Mouse (Mus musculus): ENCODE measurements around the gene Crybg2. TPM values are rescaled to one million over a fixed set of nuclear protein-coding genes. Genes with fewer than 3 reads are reported as not detected.

The Crybg2 gene
- polyA plus RNA-seq, 1 experiment = 19.2 TPM

DNA sequence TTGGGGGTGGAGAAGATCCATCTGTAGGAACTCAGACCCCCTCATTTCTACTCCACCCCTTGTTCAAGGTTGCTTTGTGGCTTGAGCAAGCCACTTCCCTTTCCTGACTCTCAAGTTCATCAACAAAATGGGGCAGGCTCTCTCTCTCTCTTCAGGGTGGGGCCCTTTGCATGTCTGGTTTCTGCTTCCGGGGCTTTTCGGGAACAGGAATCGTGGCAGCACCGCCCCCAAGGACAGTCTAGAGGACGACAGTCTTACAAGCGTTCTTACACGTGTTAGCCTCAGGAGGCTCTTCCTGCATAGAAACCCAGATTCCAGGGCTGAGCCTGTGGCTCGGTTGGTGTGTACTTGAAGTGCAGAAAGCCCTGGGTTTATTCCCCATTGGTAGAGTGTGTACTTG, 56.4 kb downstream of the Crybg2 start:
- Histone ChIP-seq H3K27me3 (ENCODE audit: control insufficient read depth, insufficient read depth, low read length, poor library complexity, severe bottlenecking) (no peaks in the 10 kb centered on the region), H3K9ac (ENCODE audit: low read depth, poor library complexity, severe bottlenecking) (peak overlapping the region; percentile 32), H3K9me3 (replicated peaks; ENCODE audit: control insufficient read depth, insufficient read depth, low read length, poor library complexity, severe bottlenecking) (no peaks in the 10 kb centered on the region), H3K4me1 (ENCODE audit: control insufficient read depth, insufficient read depth, low read length) (peaks cover 33% of the 10 kb centered on the region), H3K4me3 (ENCODE audit: low read depth, low read length) (peak overlapping the region; percentile 39), H3K36me3 (ENCODE audit: control insufficient read depth, insufficient read depth, low read length, poor library complexity, severe bottlenecking) (no peaks in the 10 kb centered on the region), H3K27ac (ENCODE audit: insufficient read depth, low read length) (peak overlapping the region; percentile 96)
- TF ChIP-seq EP300 (IDR thresholded peaks at IDR 0.05; ENCODE audit: insufficient read depth, low read depth, low read length) (peak; percentile 96), CTCF (IDR thresholded peaks at IDR 0.05; ENCODE audit: low read depth, low read length) (no peak), POLR2A (IDR thresholded peaks at IDR 0.05; ENCODE audit: insufficient read depth, low read length) (peak; percentile 24)

DNA sequence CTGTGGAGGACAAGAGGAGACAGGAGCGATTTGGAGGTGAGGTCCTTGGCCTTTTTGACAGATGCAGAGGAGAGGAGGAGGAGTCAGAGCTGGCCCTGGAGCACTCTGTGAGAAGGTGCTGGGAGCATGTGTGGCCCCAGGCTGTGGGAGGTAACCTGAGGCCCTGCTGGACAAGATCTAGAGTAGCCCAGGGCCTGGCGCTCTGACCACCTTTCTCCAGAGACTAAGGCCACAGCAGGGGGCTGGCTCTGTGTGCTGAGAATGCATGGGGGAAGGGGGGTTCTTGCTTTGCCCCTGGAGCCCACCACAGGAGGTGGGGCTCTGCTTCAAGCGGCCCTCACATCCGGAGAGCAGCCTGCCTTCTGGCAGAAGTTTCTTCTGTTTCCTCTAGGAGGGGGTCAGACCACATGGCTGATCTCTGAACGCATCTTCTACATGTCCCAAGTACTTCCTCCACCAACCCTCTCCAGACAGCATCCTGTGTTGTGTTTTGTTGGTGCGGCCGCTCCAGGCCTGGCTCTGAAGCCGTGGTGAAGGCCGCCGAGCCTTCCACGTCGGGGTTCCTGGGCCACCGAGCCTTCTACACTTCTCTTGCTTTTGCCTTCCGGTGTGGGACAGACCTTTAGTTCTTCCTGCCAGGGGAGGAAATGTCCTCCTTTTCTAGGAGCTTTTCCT, 57.6 kb downstream of the Crybg2 start:
- Histone ChIP-seq H3K27ac (ENCODE audit: insufficient read depth, low read length) (peak overlapping the region; percentile 96), H3K36me3 (ENCODE audit: control insufficient read depth, insufficient read depth, low read length, poor library complexity, severe bottlenecking) (no peaks in the 10 kb centered on the region), H3K27me3 (ENCODE audit: control insufficient read depth, insufficient read depth, low read length, poor library complexity, severe bottlenecking) (no peaks in the 10 kb centered on the region), H3K9ac (ENCODE audit: low read depth, poor library complexity, severe bottlenecking) (peak overlapping the region; percentile 26), H3K9me3 (replicated peaks; ENCODE audit: control insufficient read depth, insufficient read depth, low read length, poor library complexity, severe bottlenecking) (no peaks in the 10 kb centered on the region), H3K4me3 (ENCODE audit: low read depth, low read length) (peak overlapping the region; percentile 20), H3K4me1 (ENCODE audit: control insufficient read depth, insufficient read depth, low read length) (peaks cover 31% of the 10 kb centered on the region)
- TF ChIP-seq EP300 (IDR thresholded peaks at IDR 0.05; ENCODE audit: insufficient read depth, low read depth, low read length) = peak; percentile 88
- no peak for TF ChIP-seq CTCF (IDR thresholded peaks at IDR 0.05; ENCODE audit: low read depth, low read length)
- TF ChIP-seq POLR2A (IDR thresholded peaks at IDR 0.05; ENCODE audit: insufficient read depth, low read length) = no peak

DNA sequence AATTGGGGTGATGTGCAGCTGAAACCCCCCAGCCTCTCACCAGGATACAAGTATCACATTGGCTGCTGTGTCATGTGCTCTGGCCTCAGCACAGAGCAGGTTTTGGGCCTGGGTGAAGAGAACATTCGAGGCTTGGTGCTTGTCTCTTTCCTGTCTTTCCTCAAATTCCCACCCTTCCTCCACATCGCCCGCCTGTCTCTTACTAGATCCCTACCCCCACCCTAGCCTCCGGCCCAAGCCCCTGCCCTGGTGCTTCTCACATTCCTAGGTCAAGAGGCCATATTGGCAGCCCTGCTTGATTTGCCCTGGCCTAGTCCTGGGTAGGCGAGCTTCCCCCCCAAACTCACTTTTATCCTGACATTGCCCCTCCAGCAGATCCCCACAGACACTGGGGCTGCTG, 58.4 kb downstream of the Crybg2 start:
- Histone ChIP-seq H3K9me3 (replicated peaks; ENCODE audit: control insufficient read depth, insufficient read depth, low read length, poor library complexity, severe bottlenecking) (no peaks in the 10 kb centered on the region), H3K4me3 (ENCODE audit: low read depth, low read length) (peak overlapping the region; percentile 25), H3K9ac (ENCODE audit: low read depth, poor library complexity, severe bottlenecking) (peak overlapping the region; percentile 26), H3K27me3 (ENCODE audit: control insufficient read depth, insufficient read depth, low read length, poor library complexity, severe bottlenecking) (no peaks in the 10 kb centered on the region), H3K36me3 (ENCODE audit: control insufficient read depth, insufficient read depth, low read length, poor library complexity, severe bottlenecking) (no peaks in the 10 kb centered on the region), H3K4me1 (ENCODE audit: control insufficient read depth, insufficient read depth, low read length) (peaks cover 28% of the 10 kb centered on the region), H3K27ac (ENCODE audit: insufficient read depth, low read length) (peak overlapping the region; percentile 96)
- TF ChIP-seq POLR2A (IDR thresholded peaks at IDR 0.05; ENCODE audit: insufficient read depth, low read length) (no peak), CTCF (IDR thresholded peaks at IDR 0.05; ENCODE audit: low read depth, low read length) (no peak), EP300 (IDR thresholded peaks at IDR 0.05; ENCODE audit: insufficient read depth, low read depth, low read length) (no peak; the same call in 1 of the 2 replicates)

DNA sequence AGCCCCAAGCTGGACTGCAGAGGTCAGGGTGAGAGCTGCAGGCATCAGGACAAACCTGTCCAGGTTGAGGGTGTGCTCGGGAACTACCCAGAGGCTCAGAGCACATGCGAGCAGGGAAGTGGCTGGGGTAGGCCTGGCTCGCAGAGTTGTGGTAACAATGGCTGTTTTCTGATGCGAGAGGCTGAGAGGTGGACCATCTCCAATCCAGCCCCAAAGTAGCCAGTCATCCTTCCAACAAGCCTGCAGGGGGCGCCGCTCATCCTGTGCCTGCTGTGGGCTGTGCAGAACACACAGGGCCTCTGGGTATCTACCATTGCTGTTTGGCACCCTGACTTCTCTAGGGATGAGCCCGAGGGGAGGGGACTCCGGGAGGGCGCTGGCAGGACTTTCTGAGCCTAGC, 59.0 kb downstream of the Crybg2 start:
- Histone ChIP-seq H3K9ac (ENCODE audit: low read depth, poor library complexity, severe bottlenecking) (peak overlapping the region; percentile 26), H3K36me3 (ENCODE audit: control insufficient read depth, insufficient read depth, low read length, poor library complexity, severe bottlenecking) (no peaks in the 10 kb centered on the region), H3K4me1 (ENCODE audit: control insufficient read depth, insufficient read depth, low read length) (peaks cover 30% of the 10 kb centered on the region), H3K4me3 (ENCODE audit: low read depth, low read length) (peak overlapping the region; percentile 25), H3K9me3 (replicated peaks; ENCODE audit: control insufficient read depth, insufficient read depth, low read length, poor library complexity, severe bottlenecking) (no peaks in the 10 kb centered on the region), H3K27ac (ENCODE audit: insufficient read depth, low read length) (peak overlapping the region; percentile 96), H3K27me3 (ENCODE audit: control insufficient read depth, insufficient read depth, low read length, poor library complexity, severe bottlenecking) (no peaks in the 10 kb centered on the region)
- TF ChIP-seq CTCF (IDR thresholded peaks at IDR 0.05; ENCODE audit: low read depth, low read length) (peak; percentile 86), EP300 (IDR thresholded peaks at IDR 0.05; ENCODE audit: insufficient read depth, low read depth, low read length) (peak; percentile 58; the same call in 1 of the 2 replicates), POLR2A (IDR thresholded peaks at IDR 0.05; ENCODE audit: insufficient read depth, low read length) (no peak)

DNA sequence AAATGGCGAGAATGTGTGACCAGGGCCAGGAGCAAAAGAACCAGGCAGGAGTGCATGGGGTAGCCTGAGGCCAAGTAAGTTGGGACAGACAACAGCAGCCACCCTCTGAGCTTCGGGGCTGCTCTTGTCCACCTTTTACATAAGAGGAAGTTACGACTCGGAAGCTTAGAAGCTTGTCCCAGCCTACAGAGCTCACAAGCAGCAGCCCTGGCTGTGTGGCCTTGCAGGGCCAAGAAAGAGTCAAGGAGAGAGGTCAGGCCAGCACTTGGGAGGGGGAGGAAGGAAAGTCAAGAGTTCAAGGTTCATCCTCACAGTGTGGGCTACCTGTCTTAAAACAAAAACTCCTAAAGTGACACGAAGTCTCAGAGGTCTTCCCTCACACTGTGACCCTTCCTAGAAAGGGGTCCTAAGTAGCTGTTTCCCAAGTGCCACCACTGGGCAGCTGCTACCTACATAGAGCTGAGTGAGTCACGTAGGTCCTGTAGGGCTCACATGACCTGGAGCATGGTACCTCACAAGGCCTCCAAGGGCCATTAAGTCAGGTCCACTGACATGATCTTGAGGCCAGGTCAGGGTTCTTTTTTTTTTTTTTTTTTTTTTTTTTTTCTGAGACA, 59.7 kb downstream of the Crybg2 start:
- Histone ChIP-seq H3K36me3 (ENCODE audit: control insufficient read depth, insufficient read depth, low read length, poor library complexity, severe bottlenecking) (no peaks in the 10 kb centered on the region), H3K9me3 (replicated peaks; ENCODE audit: control insufficient read depth, insufficient read depth, low read length, poor library complexity, severe bottlenecking) (no peaks in the 10 kb centered on the region), H3K4me3 (ENCODE audit: low read depth, low read length) (no peak overlapping the region), H3K4me1 (ENCODE audit: control insufficient read depth, insufficient read depth, low read length) (peaks cover 29% of the 10 kb centered on the region), H3K9ac (ENCODE audit: low read depth, poor library complexity, severe bottlenecking) (peak overlapping the region; percentile 26), H3K27me3 (ENCODE audit: control insufficient read depth, insufficient read depth, low read length, poor library complexity, severe bottlenecking) (no peaks in the 10 kb centered on the region), H3K27ac (ENCODE audit: insufficient read depth, low read length) (peak overlapping the region; percentile 60)
- TF ChIP-seq POLR2A (IDR thresholded peaks at IDR 0.05; ENCODE audit: insufficient read depth, low read length) = no peak
- TF ChIP-seq CTCF (IDR thresholded peaks at IDR 0.05; ENCODE audit: low read depth, low read length) = no peak
- TF ChIP-seq EP300 (IDR thresholded peaks at IDR 0.05; ENCODE audit: insufficient read depth, low read depth, low read length) = no peak

DNA sequence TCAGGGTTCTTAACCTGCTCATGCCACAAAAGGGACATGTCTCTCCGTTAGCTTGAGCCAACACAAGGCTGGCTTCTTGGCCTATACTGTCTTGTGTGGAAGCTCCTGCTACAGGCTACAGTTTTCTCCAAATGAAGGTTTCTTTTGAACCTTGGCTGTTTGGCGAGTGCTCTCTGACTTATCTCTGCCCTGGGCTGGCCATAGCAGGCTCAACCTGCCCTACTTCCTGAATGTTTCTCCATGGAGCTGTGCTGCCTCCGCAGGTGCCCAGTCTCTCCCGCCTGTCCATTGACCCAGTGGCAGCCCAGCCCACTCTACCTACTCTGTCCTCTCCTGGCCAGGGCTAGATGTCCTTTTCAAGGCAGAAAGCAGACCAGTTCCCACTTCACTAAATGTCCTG, 60.3 kb downstream of the Crybg2 start:
- H3K4me1 ChIP-seq (ENCODE audit: control insufficient read depth, insufficient read depth, low read length) = peaks cover 29% of the 10 kb centered on the region
- H3K27me3 ChIP-seq (ENCODE audit: control insufficient read depth, insufficient read depth, low read length, poor library complexity, severe bottlenecking) = no peaks in the 10 kb centered on the region
- no peak overlapping the region for H3K4me3 ChIP-seq (ENCODE audit: low read depth, low read length)
- no peaks in the 10 kb centered on the region for H3K9me3 ChIP-seq (replicated peaks; ENCODE audit: control insufficient read depth, insufficient read depth, low read length, poor library complexity, severe bottlenecking)
- no peaks in the 10 kb centered on the region for H3K36me3 ChIP-seq (ENCODE audit: control insufficient read depth, insufficient read depth, low read length, poor library complexity, severe bottlenecking)
- no peak for TF ChIP-seq POLR2A (IDR thresholded peaks at IDR 0.05; ENCODE audit: insufficient read depth, low read length)
- TF ChIP-seq CTCF (IDR thresholded peaks at IDR 0.05; ENCODE audit: low read depth, low read length) = no peak
- no peak for TF ChIP-seq EP300 (IDR thresholded peaks at IDR 0.05; ENCODE audit: insufficient read depth, low read depth, low read length)
- peak overlapping the region; percentile 22; the same call in 1 of the 2 replicates for H3K27ac ChIP-seq (ENCODE audit: insufficient read depth, low read length)
- 0 out of 2 replicates have a peak overlapping the region, but pooled peaks have one; percentile 15 for H3K9ac ChIP-seq (ENCODE audit: low read depth, poor library complexity, severe bottlenecking)

All from ES-Bruce4 (cell line).